Mouse (Mus musculus) intestine, embryonic 14.5 days (tissue): ENCODE measurements around the gene Vim. TPM values are rescaled to one million over a fixed set of nuclear protein-coding genes. Genes with fewer than 3 reads are reported as not detected.

Experiments used
- ATAC-seq: fragments of 200-750 bp; cut with Nextera tagmentation; replicated peaks from 2 replicates; pipeline ENCODE4 v1.8.0; 2017; ENCODE audit warnings: low read depth, moderate number of reproducible peaks, moderate TSS enrichment, moderate library complexity; ENCODE audit not compliant: low FRiP score, low TSS enrichment
- DNase-seq: peaks from one replicate; pipeline ENCODE4 v3.0.0-alpha.2; 2018; ENCODE audit warnings: low spot score
- H3K27ac ChIP-seq: fragments of 300-500 bp; sonication (generic); 2 replicates; pipeline ENCODE4 v1.5.1; 2014; ENCODE audit warnings: low read depth, mild to moderate bottlenecking, control low read depth
- H3K27me3 ChIP-seq: fragments of 300-500 bp; sonication (generic); replicated peaks from 2 replicates; pipeline ENCODE4 v1.6.1; 2014; ENCODE audit warnings: low read length, control low read depth; ENCODE audit not compliant: control insufficient read depth, insufficient read depth
- H3K36me3 ChIP-seq: fragments of 300-500 bp; sonication (generic); 2 replicates; pipeline ENCODE4 v1.6.1; 2014; ENCODE audit warnings: low read length, control low read depth; ENCODE audit not compliant: control insufficient read depth, insufficient read depth
- H3K4me1 ChIP-seq: fragments of 300-500 bp; sonication (generic); replicated peaks from 2 replicates; pipeline ENCODE4 v1.6.1; 2014; ENCODE audit warnings: low read length, control low read depth, mixed read lengths; ENCODE audit not compliant: control insufficient read depth, insufficient read depth
- H3K4me2 ChIP-seq: fragments of 300-500 bp; sonication (generic); 2 replicates; pipeline ENCODE4 v1.6.1; 2014; ENCODE audit warnings: low read length
- H3K4me3 ChIP-seq: fragments of 300-500 bp; sonication (generic); 2 replicates; pipeline ENCODE4 v1.5.1; 2014; ENCODE audit warnings: low read depth, low read length, control low read depth, mixed read lengths
- H3K9ac ChIP-seq: fragments of 300-500 bp; sonication (generic); 2 replicates; pipeline ENCODE4 v1.6.1; 2014; ENCODE audit warnings: mild to moderate bottlenecking, low read length
- H3K9me3 ChIP-seq: fragments of 300-500 bp; sonication (generic); 2 replicates; pipeline ENCODE4 v1.6.1; 2016; ENCODE audit warnings: low read length, control low read depth; ENCODE audit not compliant: control insufficient read depth
- WGBS: fragments of 180-500 bp; shearing (Covaris S2); extraction: QIAGEN DNeasy Blood & Tissue Kit; methylation state at CpG from one replicate; pipeline ENCODE4 v1.1.7; 2014; 5-methylcytosine and 5-hydroxymethylcytosine counted together
- polyA plus RNA-seq: library from polyadenylated mRNA; unstranded; fragments of >200 nt; fragmentation: Nextera tagmentation; extraction: Ambion mirVana; gene quantifications from 2 replicates; pipeline ENCODE4 v1.2.1, GENCODE M21; 2014

Vim gene
- polyA plus RNA-seq, 1 experiment from 2014 or later: 503 TPM

DNA sequence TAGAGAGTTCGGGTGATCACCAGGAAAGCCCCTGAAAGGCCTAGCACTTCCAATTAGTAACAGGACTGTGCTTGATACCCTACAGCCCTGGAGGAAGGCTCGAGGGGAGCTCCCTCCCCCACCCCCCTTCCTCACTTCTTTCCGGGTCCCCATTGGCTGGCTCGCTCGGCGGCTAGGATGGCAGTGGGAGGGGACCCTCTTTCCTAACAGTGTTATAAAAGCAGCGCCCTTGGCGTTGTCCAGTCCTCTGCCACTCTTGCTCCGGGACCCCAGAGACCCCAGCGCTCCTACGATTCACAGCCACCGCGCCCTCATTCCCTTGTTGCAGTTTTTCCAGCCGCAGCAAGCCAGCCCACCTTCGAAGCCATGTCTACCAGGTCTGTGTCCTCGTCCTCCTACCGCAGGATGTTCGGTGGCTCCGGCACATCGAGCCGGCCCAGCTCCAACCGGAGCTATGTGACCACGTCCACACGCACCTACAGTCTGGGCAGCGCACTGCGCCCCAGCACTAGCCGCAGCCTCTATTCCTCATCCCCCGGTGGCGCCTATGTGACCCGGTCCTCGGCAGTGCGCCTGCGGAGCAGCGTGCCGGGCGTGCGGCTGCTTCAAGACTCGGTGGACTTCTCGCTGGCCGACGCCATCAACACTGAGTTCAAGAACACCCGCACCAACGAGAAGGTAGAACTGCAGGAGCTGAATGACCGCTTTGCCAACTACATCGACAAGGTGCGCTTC is 506 bp downstream of the Vim start:
- no peaks in the 10 kb centered on the region for H3K9me3 ChIP-seq
- DNase-seq (peak; percentile 94), ATAC-seq (peak; percentile 95)
- no peaks in the 10 kb centered on the region for H3K27me3 ChIP-seq
- H3K9ac ChIP-seq: peak overlapping the region; percentile 81
- under 1% methylated on average over 46 of the region's 46 CpGs for WGBS
- peak overlapping the region; percentile 98 for H3K27ac ChIP-seq
- H3K4me2 ChIP-seq: peak overlapping the region; percentile 64
- H3K4me1 ChIP-seq: peaks cover 13% of the 10 kb centered on the region
- peaks cover 24% of the 10 kb centered on the region for H3K36me3 ChIP-seq
- peak overlapping the region; percentile 87 for H3K4me3 ChIP-seq

DNA sequence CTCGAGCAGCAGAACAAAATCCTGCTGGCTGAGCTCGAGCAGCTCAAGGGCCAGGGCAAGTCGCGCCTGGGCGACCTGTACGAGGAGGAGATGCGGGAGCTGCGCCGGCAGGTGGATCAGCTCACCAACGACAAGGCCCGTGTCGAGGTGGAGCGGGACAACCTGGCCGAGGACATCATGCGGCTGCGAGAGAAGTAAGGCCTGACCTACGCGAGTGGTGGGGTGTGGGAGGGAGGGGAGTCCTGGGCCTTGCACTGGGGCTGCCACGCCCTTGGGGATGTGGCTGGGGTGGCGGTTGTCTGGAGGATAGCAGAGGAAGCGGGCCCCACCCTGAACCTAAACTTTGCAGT is 1.0 kb downstream of the Vim start:
- H3K36me3 ChIP-seq: peaks cover 29% of the 10 kb centered on the region
- H3K27me3 ChIP-seq: no peaks in the 10 kb centered on the region
- H3K4me1 ChIP-seq: peaks cover 13% of the 10 kb centered on the region
- H3K9me3 ChIP-seq: no peaks in the 10 kb centered on the region
- peak overlapping the region; percentile 98 for H3K27ac ChIP-seq
- WGBS: 0% methylated on average over 21 of the region's 21 CpGs
- peak; percentile 24 for ATAC-seq
- H3K9ac ChIP-seq: peak overlapping the region; percentile 81
- DNase-seq: peak; percentile 81
- H3K4me2 ChIP-seq: peak overlapping the region; percentile 64
- peak overlapping the region; percentile 87 for H3K4me3 ChIP-seq

DNA sequence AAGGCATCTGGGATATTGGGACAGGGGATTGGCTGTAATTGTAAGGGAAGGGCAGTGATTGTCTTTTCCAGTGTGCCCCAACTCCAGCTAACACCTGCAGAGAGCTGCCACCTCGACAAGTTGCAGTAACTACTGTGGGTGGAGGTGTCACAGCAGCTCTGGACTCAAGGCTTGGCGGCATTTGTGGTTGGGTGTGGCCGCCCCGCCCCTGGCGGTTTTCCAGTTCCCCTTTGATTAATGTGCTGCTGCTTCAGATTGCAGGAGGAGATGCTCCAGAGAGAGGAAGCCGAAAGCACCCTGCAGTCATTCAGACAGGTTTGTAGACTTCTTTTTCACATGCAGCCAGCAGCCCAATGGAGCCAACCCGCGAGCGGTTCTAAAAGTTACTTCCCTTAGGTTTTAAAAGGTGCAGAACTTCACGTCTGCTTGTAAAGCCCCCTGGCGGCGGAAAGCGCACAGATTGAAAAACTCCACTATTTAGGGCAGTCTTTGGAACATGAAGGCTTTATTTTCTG is 1.6 kb downstream of the Vim start:
- DNase-seq: peak; percentile 93
- peaks cover 13% of the 10 kb centered on the region for H3K4me1 ChIP-seq
- H3K27me3 ChIP-seq: no peaks in the 10 kb centered on the region
- WGBS: under 1% methylated on average over 13 of the region's 13 CpGs
- peak overlapping the region; percentile 81 for H3K9ac ChIP-seq
- no peaks in the 10 kb centered on the region for H3K9me3 ChIP-seq
- H3K36me3 ChIP-seq: peaks cover 35% of the 10 kb centered on the region
- ATAC-seq: no peak
- H3K27ac ChIP-seq: peak overlapping the region; percentile 98; the same call in 1 of the 2 replicates
- peak overlapping the region; percentile 64 for H3K4me2 ChIP-seq
- peak overlapping the region; percentile 87 for H3K4me3 ChIP-seq

DNA sequence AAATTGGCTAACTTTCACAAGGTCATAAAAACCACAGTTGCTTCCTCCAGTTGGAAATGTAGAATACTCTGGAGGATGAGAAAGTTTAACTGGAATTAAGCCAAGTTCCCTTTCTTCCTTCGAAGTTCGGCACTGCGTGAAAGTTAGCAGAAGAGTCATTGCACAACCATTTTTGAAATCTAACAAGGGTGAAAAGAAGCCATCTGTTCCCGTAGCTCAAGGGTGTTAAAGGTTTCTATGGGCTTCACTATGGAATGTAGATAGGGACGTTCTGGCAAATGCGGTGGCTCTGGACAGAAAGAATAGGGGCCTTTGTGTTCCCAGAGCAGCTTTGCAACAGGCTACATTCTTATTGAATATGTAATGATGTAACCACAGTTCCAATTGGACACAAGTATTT is 2.2 kb downstream of the Vim start:
- Histone ChIP-seq H3K4me3 (peak overlapping the region; percentile 87), H3K36me3 (peaks cover 41% of the 10 kb centered on the region), H3K27me3 (no peaks in the 10 kb centered on the region), H3K27ac (peak overlapping the region; percentile 98; the same call in 1 of the 2 replicates), H3K9ac (peak overlapping the region; percentile 81), H3K4me2 (peak overlapping the region; percentile 64), H3K9me3 (no peaks in the 10 kb centered on the region), H3K4me1 (peaks cover 13% of the 10 kb centered on the region)
- DNase-seq (peak; percentile 65), ATAC-seq (no peak)
- 20% methylated on average over 6 of the region's 6 CpGs for WGBS

DNA sequence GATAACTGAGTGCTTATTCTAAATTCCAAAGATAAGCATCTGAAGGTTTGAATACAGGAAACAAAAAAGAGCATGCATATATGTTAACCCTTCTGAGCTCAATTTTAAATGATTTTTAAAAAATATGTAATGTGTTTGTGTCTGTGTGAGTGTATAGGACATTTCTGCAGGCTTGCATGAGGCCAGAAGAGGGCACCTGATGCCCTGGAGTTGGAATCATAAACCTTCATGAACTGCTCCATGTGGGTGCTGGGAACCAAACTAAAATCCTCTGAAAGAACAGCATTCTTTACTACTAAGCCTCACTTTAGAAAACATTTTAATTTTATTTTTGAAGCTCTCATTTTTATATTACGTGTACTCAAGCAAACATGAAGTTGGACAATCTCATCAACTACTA is 3.7 kb downstream of the Vim start:
- Histone ChIP-seq H3K4me1 (peaks cover 9% of the 10 kb centered on the region), H3K9ac (no peak overlapping the region), H3K4me3 (no peak overlapping the region), H3K9me3 (no peaks in the 10 kb centered on the region), H3K4me2 (no peak overlapping the region; the same call in 1 of the 2 replicates), H3K36me3 (peaks cover 55% of the 10 kb centered on the region), H3K27me3 (no peaks in the 10 kb centered on the region), H3K27ac (no peak overlapping the region)
- DNase-seq (no peak), ATAC-seq (no peak)
- WGBS: 96% methylated on average over 1 of the region's 1 CpGs

DNA sequence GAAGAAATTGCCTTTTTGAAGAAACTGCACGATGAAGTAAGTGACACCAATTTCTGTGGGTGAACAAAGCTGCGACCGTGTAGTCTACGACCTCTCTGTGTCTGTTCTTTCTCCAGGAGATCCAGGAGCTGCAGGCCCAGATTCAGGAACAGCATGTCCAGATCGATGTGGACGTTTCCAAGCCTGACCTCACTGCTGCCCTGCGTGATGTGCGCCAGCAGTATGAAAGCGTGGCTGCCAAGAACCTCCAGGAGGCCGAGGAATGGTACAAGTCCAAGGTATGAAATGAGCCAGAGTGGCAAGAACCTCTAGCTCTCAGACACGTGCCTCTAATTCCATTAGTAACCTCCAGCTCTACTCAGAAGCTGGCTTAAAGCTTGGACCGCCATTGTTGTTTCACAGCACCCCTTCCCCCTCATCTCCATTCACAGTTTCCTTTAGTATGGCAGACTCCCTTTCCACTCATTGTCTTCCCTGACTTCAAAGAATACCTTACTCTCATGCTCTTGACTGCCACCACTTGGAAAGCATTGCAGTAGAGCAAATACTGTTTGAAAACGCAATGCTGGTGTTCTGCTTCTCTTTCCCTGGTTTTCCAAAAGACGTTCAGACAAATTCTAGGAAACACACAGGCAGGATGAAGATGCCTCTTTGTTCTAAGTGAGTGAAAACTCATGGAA is 4.9 kb downstream of the Vim start:
- H3K9ac ChIP-seq: no peak overlapping the region
- H3K36me3 ChIP-seq: peaks cover 61% of the 10 kb centered on the region
- no peaks in the 10 kb centered on the region for H3K9me3 ChIP-seq
- no peaks in the 10 kb centered on the region for H3K27me3 ChIP-seq
- no peak overlapping the region for H3K4me3 ChIP-seq
- no peak overlapping the region for H3K27ac ChIP-seq
- H3K4me1 ChIP-seq: peaks cover 9% of the 10 kb centered on the region; the same call in 1 of the 2 replicates
- WGBS: 86% methylated on average over 14 of the region's 14 CpGs
- ATAC-seq (no peak), DNase-seq (no peak)
- H3K4me2 ChIP-seq: no peak overlapping the region

DNA sequence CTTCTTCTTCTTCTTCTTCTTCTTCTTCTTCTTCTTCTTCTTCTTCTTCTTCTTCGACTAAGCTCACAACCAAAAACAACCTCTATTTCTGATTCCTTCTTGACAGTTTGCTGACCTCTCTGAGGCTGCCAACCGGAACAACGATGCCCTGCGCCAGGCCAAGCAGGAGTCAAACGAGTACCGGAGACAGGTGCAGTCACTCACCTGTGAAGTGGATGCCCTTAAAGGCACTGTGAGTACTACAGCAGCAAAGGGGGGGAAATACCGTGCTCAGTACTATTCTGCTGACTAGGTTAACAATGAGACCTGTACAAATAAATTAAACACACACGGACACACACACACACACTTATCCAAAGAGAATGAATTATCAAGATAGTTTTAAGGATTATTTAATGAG is 5.6 kb downstream of the Vim start:
- H3K4me2 ChIP-seq: no peak overlapping the region
- H3K9me3 ChIP-seq: no peaks in the 10 kb centered on the region
- no peak overlapping the region for H3K4me3 ChIP-seq
- peaks cover 9% of the 10 kb centered on the region; the same call in 1 of the 2 replicates for H3K4me1 ChIP-seq
- no peak for DNase-seq
- WGBS: 92% methylated on average over 8 of the region's 8 CpGs
- ATAC-seq: no peak
- H3K9ac ChIP-seq: no peak overlapping the region
- no peaks in the 10 kb centered on the region for H3K27me3 ChIP-seq
- H3K36me3 ChIP-seq: peaks cover 61% of the 10 kb centered on the region
- no peak overlapping the region for H3K27ac ChIP-seq

DNA sequence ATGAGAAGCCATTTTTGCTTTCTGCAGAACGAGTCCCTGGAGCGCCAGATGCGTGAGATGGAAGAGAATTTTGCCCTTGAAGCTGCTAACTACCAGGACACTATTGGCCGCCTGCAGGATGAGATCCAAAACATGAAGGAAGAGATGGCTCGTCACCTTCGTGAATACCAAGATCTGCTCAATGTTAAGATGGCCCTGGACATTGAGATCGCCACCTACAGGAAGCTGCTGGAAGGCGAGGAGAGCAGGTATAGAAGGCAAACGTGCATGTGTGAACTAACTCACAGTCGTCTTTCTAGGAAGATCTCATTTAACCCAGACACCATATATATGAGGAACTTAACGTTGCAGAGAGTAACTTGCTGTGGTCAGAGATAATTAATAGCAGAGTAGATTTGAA is 6.3 kb downstream of the Vim start:
- no peak overlapping the region for H3K4me2 ChIP-seq
- peaks cover 9% of the 10 kb centered on the region; the same call in 1 of the 2 replicates for H3K4me1 ChIP-seq
- no peak overlapping the region for H3K27ac ChIP-seq
- ATAC-seq: no peak
- no peak overlapping the region for H3K4me3 ChIP-seq
- H3K9me3 ChIP-seq: no peaks in the 10 kb centered on the region
- DNase-seq: no peak
- H3K27me3 ChIP-seq: no peaks in the 10 kb centered on the region
- no peak overlapping the region for H3K9ac ChIP-seq
- peaks cover 61% of the 10 kb centered on the region for H3K36me3 ChIP-seq
- WGBS: 62% methylated on average over 11 of the region's 11 CpGs
